Mouse (Mus musculus): Measurements from ENCODE around the gene Gm17949.
A peak's percentile ranks its signal among the peaks of the same experiment; 100 is the strongest.
"Not testable (repeated sequence)": the region's sequence is repeated elsewhere in the genome, so short reads cannot be mapped to it uniquely, and the experiment has no call there.

The Gm17949 gene

DNA sequence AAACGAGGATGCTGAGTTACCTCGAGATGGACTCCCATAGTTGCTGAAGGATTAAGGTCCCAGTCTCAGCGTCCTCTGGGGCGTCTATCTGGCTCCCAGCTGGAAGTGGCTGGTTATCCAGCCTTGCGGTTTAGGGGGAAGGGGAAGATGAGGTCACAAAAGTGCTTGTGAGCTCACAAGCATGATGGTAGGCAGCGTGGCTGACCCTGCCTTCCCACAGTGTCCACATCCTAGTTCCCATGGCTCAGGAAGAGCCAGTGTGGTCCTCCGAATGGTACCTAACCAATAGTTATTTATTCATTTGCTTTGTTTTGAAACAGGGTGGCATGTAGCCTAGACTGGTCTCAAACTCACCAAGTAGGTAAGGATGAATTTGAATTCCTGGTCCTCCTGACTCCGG is 30.3 kb downstream of the Gm17949 start, which contains the start of gene Slc25a41:
TSS of gene Slc25a41 (minus strand) at position 101 of the 400 bp plus-strand sequence.
- DNase-seq (ENCODE audit: low spot score in 2 of 2), result no peak

GRCm38 (mm10) chr17:57047406-57047805 is 36.1 kb downstream of the Gm17949 start:
- DNase-seq (ENCODE audit: low spot score in 2 of 2), result no peak

GRCm38 (mm10) chr17:57048816-57049215 is 37.5 kb downstream of the Gm17949 start:
- DNase-seq (ENCODE audit: low spot score in 2 of 2), result no peak

DNA sequence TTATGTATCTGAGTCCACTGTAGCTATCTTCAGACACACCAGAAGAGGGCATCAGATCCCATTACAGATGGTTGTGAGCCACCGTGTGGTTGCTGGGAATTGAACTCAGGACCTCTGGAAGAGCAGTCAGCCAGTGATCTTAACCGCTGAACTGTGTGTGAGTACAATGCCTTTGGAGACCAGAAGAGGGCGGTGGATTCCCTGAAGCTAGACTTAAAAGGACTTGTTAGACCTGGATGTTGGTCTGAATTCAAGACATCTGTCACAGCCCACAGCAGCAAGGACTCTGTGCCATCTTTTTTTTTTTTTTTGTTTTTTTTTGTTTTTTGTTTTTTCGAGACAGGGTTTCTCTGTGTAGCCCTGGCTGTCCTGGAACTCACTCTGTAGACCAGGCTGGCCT is 40.4 kb downstream of the Gm17949 start:
- DNase-seq (ENCODE audit: low spot score in 2 of 2), result not testable (repeated sequence)

GRCm38 (mm10) chr17:57056246-57056645 is 45.0 kb downstream of the Gm17949 start:
- no peak for DNase-seq (ENCODE audit: low spot score in 2 of 2)

GRCm38 (mm10) chr17:57058891-57059485 is 47.7 kb downstream of the Gm17949 start, which contains the start of gene Crb3:
Crb3 (plus strand) TSS chr17:57059105.
- no peak for DNase-seq (ENCODE audit: low spot score in 2 of 2)

GRCm38 (mm10) chr17:57059486-57059977 is 48.3 kb downstream of the Gm17949 start, which contains the start of gene Slc25a23:
Slc25a23 (minus strand) TSS chr17:57059863.
- DNase-seq (ENCODE audit: low spot score in 2 of 2), result peak; percentile 49 to 78

- peak; percentile 92 to 95 for DNase-seq (ENCODE audit: low spot score in 2 of 2)
These were observed 49.0 kb downstream of the Gm17949 start for GRCm38 (mm10) chr17:57060231-57060801.

GRCm38 (mm10) chr17:57061069-57061468 is 49.8 kb downstream of the Gm17949 start:
- DNase-seq (ENCODE audit: low spot score in 2 of 2), result no peak

GRCm38 (mm10) chr17:57062011-57062521 is 50.8 kb downstream of the Gm17949 start:
- DNase-seq (ENCODE audit: low spot score in 2 of 2), result no peak

DNA sequence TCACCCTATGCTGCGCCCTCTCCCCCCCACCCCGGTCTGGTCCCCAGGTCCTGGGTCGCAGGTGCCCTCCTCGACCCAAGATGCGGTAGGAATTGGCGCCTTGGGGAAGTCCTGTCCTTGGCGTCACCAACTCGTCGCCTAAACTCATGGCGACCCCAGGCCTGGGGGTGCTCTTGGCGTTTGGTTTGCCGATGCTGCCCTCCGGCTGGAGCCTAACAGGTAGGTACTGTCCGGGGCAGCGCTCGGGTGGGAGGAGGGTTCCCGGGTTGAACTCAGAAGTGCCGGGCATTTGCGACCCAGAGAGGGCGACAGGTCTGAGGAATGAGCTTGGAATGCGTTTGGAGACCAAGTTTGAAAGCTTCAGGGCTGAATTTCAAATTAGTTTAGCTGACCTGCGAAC is 51.3 kb downstream of the Gm17949 start:
- no peak for DNase-seq (ENCODE audit: low spot score in 2 of 2)

GRCm38 (mm10) chr17:57063031-57063430 is 51.8 kb downstream of the Gm17949 start:
- no peak for DNase-seq (ENCODE audit: low spot score in 2 of 2)

DNA sequence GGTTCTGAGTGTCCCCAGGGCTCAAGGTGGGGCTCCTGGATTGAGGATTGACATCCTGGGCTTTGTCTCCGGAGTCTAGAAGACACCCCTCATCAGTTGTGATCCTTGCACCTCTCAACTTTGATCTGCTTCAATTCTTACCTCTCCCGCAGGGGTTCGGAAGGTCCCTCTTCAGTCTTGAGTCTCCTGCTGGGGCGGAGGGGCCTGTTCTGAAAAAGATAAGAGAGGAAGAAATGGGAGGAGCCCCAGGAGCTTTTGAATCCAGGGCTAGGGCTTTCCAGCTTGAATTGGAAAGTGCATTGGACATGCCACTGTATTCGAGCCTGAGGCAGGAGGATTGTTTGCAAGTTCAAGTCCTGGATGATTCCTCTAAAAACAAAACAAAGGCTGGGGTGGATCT is 55.6 kb downstream of the Gm17949 start:
- no peak for DNase-seq (ENCODE audit: low spot score in 2 of 2)

DNA sequence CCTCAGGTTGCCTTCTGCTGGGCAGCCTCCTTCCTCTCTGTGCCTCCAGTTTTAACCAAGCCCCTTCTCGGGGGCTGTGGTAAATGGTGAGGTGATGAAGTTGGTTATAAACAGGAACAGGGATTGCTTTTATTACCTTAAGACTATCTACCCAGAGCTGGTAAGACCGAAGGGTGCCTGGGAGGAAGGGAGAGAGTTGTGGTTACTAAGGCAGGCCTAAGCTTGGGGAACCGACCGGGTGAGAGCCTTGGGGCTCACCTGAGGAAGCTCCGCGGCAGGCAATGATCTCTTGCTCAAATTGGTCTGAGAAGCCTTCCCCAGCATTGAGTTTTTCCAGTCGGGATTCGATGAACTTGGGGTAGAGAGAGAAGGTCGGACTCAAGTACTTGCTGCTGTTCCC is 59.0 kb downstream of the Gm17949 start:
- DNase-seq (ENCODE audit: low spot score in 2 of 2), result no peak

GRCm38 (mm10) chr17:57070699-57071098 is 59.4 kb downstream of the Gm17949 start:
- DNase-seq (ENCODE audit: low spot score in 2 of 2), result no peak

Data from spleen, postnatal 4 days (tissue).